Mouse (Mus musculus) urinary bladder, adult 2 months (tissue): ENCODE measurements around the gene Kcnq1. TPM values are rescaled to one million over a fixed set of nuclear protein-coding genes. Genes with fewer than 3 reads are reported as not detected.

ENCODE experiments used
- DNase-seq: peaks from one replicate; pipeline ENCODE4 v3.0.0; 2022; ENCODE audit warnings: low spot score
- polyA plus RNA-seq: library from polyadenylated mRNA; depleted of rRNA; stranded (reverse); fragments of >200 nt; gene quantifications from 2 replicates; pipeline ENCODE4 v1.2.3, GENCODE M21; 2012

The Kcnq1 gene
- polyA plus RNA-seq, 1 experiment = 1.0 TPM

DNA sequence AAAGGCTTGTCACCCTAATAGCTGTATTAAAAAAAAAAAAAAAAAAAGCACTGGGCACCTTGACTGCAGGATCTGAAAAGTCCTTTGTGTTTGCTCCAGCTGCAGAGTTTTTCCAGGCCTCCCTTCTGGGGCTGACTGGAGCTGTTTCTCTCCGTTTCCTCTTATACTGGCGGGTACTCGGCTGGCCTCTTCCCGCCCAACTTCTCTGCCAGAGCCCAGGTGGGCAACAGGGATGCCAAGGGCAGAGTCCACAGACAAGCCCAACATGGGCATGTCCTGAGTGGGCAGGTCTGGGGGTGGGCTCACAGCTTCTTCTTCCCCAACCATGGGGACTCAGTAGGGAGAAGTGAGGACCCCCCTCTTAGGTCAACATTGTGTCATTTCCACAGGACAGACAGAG, 167.6 kb downstream of the Kcnq1 start:
- no peak for DNase-seq

DNA sequence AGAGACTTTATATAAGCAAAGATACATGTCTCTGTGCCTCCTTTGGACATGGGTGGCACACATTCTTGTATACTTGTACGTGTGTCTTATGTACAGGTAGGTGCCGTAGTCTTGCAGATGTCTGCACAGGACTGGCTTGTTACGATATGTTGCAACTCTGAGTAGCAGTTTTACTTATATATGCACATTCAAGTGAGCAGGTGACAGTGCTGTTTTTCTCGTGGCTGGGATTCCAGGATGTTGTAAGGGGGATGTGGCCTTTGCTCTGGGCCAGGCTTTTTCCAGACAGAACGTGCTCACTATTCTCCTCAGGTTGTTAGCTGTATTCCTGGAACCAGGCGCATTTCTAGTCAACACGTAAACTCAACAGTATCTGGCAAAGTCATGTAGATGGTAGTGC, 168.9 kb downstream of the Kcnq1 start:
- no peak for DNase-seq

DNA sequence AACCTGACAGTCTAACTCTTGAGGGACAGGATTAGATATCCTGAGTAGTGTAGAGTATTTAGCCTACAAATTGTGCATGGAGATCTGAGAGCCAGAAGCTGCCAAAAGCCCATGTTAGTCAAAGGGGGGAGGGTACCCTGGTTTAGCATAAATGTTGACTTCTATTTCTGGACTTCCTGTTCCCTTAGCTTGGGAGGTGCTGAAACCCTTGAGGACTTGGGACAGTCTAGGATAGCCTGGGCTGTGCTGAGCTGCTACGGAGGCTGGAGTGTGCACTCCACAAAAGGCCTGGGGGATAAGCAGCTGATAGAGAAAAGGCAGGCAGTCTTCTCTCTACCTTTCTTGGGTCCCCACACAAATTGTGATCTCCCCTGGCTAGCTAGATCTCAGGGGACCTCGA, 177.5 kb downstream of the Kcnq1 start:
- DNase-seq = no peak

DNA sequence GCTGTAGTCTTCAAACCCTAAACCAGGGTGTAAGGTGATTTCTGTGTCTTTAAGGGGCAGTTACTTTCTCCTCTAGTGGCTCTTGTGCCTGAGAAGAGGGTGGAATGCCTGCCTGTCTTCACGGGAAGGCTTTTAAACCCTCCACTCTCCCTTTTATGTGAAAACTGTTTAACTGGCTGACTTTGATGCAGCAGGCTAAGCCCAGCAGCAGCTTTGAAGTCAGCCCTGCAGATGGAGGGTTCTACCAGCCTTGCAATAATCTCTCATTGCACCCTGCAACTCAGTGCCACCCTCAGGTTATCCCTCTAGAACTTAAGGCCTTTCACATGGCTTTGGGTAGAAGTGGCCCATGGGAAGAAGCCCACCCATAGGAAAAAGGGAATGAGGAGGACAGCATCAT, 178.7 kb downstream of the Kcnq1 start:
- DNase-seq = no peak

DNA sequence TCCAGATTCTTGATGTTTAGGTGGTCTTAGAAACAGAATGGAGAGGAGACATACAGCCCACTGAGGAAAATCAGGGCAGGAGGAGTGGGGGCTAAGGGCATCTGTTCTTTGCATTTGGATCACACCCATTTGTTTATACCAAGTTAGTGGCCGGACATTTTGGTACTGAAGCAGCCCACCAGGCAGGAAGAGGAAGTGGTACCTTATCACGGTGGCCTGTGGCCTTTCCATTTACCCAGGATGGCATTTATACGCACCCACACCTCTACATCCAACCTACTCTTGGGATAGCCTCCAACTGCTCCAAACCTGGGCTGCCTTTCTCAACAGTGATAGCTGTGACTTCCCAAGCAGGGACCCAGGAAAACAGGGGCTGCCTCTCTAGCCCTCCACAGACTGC, 179.3 kb downstream of the Kcnq1 start:
- no peak for DNase-seq

DNA sequence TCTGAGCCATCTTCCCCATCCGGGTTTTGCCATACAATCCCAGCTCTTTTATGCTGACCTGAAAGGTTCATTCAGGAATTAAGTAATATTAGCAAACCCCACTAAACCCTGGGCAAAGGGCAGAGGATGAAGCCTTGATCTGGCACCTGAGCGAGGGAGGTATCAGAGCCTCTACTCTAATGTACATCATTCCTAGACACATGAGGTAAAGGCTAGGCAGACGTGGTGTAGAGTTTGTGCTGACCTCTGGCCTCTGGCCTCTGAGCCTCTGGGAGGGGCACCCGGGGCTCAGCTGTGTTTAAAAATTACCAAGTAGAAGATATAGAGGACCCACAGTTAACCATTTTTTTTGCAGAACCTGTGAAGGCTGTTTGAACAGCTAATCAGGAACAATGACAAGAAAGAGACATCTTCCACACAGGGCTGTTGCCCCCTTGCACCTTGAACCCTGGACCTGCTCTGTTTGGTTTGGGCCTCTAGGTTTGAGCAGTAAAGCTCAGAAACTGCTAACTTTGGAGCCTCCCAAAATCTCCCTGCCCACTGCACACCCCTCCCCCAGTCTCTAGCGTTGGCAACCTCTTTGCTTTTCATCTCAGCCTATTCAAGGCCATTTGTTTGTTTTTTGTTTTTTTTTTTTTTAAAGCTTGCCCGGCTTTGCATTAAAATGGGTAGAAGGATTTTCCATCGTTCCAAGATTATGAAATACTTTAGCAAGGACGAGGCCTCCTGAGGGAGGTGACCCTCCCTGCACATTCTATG, 180.5 kb downstream of the Kcnq1 start:
- DNase-seq = no peak

DNA sequence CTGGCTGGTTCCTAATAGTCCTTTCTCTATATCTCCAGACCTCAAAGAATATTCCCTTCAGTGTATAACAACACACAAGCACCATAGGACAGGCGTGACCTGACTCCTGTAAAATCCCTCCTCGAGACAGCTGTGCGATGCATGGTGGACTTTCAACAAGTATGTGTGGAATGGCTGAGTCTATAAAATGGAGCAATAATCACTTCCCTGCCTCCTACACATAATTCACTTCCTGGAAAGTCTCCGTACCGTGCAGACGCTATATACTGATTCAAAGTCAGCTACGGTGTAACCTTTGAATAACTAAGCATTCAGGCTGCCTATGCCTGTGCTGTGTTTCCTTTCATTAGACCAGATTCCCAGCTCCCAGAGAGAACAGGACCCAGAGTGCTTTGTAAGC, 182.0 kb downstream of the Kcnq1 start:
- no peak for DNase-seq

DNA sequence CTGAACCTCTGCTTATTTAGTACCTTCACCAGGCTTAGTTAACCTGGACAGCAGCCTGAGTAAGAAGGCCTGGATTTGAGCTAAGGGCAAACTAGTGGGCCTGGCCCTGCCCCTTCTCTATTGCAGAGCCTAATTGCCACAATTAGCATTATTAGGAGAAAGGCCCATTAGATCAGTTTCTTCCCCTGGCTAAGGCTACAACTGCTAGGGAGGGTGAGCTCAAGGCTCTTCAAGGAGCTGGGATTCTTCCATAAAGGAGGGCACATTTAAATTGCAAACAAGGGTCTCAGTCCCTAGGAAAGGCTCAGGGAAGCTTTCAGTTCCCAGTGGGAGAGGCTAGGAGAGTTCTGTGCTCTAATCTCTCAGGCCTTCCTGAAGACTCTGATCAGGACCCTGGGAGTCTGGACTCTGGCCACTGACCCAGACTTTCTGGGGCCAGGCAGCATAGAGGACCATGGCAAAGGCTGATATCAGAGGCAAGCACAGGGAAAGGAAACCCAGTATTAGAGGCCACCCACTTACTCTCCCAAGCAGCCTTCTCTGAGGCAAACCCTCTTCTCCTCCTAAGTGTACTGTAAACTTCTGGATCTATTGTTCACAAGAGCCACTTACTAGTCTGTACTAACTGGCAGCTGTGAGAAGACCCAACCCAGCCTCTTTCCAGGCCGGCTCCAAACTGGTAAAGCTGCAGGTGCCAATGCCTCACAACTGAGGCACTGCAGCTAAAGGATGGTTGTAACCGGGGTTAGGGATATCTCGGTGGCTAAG, 183.1 kb downstream of the Kcnq1 start:
- no peak for DNase-seq

DNA sequence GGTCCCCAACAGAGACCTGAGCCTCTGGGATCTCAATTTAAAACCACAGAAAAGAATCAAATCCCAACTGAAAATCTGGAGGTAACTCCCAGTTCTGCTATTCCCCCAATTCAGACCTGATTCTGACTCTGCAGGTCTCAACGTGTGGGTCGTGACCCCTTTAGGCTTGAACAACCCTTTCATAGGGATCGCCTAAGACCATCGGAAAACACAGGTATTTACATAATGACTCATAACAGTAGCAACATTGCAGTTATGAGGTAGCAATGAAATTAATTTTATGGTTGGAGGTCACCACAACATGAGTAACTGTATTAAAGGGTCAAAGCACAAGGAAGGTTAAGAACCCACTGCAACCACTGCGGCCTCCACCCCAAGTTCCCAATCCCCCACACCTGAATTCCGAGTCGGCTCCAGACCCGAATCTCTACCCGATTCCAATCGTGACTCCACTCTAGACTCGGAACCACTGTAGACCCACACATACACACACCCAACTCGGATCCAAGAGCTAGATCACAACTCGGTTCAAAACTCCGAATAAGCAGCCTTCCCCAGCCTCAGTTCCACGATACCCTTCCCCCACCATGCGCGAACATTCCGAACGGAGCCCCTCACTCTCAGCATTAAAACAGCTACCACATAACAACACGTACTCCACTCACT, 188.7 kb downstream of the Kcnq1 start:
- no peak for DNase-seq

DNA sequence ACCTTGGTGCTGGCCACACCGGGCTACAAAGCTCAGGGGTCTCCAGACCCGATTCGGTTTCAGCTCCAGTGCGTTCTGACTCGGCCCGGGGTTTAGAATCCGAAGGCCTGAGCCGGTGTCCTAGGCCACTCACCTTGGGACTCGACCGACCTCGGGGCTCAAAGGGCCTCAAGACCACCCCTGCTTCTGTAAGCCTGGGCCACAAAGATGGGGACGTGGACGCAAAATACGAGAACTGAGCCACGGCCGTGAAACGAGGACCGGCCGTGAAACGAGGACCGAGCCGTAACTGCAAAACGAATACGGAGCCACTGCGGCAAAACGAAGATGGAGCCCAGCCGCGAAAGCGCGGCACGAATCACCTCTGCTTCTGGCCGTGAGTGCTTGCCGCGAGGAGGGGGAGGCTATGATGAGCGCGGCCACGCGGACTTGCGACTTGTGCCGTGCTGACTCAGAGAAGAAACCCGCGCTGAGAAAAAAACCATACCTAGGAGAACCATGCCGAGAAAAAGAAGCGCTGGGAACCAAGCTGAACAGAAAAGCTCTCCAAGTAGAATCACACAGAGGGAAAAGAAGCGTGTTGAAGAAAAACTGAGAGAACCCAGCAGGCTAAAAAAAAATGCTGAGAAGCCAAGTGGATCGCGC, 189.3 kb downstream of the Kcnq1 start:
- DNase-seq = no peak

DNA sequence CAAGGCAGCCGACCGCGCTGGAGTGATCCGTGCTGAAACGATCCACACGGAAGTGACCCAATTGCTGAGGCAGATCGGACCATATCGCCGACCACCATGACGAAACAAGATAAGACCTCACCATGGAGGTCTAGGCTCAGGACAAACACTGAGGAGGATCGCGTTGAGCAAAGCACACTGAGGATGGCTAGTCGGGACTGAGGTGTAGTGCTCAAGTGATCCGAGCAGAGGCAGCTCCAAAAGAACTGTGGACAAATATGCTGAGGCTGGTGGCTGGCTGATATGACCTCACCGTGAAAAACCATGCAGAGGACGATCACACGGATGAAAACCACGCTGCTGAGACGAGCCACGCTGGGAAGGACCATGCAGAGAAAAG, 189.8 kb downstream of the Kcnq1 start:
- DNase-seq = no peak

DNA sequence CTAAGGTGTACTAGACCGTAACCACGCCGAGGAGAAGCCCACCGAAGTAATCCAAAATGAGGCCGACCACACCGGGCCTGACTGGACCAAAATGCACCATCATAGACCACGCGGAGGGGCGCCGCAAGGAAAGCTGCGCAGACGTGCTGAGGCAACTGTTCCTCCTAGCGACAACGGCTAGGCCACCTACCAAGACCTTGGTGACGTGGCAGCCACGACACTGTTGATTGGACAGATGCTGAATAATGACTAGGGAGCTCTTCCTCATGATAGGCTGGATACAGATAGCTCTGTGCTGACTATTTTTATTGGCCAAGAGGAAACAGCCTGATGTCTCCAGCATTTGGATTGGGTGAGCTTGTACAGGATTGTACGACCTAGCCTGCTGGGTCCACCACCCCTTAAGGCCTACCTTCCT, 190.2 kb downstream of the Kcnq1 start:
- peak; percentile 51 for DNase-seq

DNA sequence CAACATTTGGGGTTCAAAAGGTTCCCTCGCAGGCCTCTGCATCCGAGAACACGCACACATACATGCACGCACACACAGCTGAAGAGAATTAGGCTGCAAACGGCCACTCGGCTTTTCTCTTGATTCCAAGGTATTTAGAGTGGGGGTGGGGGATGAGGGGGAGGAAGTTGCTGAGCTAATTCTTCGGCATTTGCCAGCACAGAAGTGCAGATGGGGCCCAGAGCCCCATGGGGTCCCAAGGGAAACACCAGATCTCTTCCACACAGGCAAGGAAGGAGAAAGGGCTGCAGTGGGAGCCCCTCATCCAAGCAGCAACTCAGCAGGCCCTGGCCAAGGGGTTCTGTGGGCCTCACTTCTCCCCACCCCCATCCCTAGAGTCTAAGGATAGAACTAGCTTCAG, 193.9 kb downstream of the Kcnq1 start:
- no peak for DNase-seq

DNA sequence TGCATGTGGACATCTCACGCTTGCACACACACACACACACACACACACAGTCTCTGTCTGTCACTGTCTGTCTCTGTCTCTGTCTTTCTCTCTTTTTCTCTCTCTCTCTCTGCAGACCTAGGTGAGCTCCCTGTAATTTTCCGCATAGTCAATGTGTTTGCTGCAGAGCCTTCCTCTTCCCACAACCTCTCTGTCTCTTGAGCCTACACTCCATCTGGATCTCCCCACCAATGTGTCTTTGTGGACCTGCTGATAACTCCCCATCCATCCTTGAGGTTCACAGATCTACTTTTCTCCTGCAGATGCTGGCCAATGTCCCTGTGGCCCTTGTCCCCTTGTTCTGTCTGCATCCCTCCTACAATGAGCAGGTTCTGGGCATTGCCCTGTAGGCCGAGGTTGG, 194.5 kb downstream of the Kcnq1 start:
- DNase-seq = no peak

DNA sequence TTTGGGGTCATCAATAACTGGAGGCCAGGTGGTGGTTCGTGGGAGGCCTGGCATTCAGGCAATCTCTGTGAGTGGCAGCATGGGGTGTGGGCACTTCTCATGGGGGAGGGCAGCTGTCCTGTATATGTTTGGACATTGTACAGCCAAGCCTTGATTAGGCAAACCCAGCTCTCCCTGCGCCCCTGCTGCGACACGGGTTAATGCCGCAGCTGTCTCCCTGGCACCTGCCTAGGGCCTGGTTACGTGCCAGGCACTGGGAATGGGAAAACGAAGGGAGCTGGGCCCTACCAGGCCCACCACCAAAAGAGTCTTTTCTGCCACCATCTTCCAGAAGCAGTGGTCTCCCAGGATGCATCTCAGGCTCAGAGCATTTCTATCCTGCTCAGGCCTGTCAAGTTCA, 196.0 kb downstream of the Kcnq1 start:
- DNase-seq = no peak

DNA sequence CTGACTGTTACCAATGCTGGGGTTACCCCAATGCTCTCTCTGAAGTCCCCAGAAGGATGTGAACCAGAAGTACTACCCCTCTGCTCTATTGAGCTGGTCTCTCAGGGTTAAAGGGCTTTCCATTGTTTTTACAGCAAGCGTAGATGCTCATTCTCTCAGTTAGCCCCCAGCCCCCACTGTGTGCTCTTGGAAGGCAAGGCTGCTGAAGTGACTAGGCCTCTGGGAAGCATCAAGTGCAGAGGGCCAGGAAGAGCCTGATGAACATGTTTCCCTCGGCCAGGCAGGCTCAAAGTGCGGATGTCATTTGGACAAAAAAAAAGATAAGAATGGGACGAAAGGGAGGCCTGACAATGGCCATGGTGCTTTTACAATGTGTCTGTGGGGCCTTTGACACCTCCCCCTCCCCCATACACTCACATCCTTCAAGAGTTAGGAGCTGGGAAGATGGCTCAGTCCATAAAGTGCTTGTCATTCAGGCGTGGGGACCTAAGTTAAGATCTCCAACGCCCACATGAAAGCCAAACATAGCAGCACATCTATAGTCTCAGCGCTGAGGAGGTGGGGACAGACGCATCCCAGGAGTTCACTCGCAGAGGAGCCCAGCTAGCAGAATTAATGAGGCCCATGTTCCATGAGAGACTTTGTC, 196.6 kb downstream of the Kcnq1 start:
- no peak for DNase-seq

DNA sequence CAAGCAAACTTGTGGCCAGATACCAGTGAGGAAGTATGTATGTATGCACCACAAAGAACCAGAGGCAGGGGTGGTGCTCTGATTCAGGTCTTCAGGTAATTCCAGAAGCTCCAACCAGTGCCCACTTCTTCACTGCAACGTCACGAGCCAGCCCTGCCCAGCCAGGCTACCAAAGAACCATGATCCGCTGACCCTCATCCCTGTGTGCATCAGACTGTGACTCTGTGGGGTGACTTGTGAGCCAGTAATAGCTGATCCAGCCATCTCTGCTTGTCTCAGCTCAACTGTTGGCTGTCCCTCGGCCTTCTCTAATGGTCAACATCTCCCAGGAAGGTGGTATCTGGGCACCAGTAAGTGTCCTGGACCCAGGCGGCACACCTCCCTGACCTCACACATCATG, 197.4 kb downstream of the Kcnq1 start:
- no peak for DNase-seq

DNA sequence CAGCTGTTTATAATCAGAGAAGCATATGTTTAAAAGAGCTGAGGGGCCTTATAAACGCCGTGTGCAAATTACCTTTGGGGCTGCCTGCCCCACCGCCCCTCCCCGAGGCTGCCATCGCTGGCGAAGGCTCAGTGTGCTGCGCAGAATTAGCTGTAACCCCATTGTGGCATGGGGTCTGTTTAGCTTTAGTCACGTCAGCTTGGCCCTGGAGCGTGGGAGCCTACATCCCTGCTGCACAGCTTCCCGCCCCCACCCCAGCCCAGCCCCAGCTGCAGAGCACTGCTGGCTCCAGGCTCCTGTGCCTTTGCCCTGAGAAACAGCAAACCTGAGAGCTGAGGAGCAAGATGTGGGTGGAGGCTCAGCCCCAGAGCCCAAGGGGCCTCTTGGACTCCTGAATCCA, 199.6 kb downstream of the Kcnq1 start:
- no peak for DNase-seq

DNA sequence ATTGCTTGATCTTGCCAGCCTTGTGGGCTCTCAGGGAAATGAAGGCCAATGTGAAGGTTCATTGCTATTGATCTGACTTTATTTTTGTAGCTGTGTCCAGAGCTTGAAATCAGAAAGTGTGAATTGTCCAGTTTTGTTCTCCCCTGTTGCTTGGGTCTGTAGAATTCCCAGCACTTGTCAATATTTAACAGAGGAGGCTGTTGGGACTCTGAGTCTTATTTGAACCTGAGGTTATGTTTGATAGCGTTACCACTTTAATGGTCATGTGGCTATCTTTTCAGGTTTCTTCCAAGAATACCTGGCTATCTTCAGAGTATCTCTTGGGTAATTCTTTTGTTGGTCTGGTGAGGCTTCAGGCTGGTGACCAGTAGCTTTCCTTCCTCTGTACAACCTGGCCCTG, 201.8 kb downstream of the Kcnq1 start:
- DNase-seq = no peak

DNA sequence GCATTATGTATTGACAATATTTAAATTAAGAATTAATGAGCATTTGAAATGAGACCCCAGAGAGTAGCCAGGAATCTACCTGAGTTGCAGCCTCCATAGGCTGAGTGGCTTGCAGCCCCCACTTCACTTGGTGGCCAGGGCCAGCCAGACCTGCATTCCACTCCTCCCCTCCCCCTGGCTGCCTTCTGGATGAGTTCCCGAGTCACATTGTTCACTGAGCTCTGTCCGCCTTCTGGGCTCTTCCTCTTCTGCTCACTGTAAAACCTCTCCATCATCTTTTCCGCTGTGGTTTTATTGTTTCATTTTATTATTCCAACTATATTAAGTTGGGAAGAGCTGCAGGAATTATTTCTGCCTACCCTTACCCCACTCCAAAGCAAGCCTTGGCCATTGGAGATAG, 204.1 kb downstream of the Kcnq1 start:
- no peak for DNase-seq

DNA sequence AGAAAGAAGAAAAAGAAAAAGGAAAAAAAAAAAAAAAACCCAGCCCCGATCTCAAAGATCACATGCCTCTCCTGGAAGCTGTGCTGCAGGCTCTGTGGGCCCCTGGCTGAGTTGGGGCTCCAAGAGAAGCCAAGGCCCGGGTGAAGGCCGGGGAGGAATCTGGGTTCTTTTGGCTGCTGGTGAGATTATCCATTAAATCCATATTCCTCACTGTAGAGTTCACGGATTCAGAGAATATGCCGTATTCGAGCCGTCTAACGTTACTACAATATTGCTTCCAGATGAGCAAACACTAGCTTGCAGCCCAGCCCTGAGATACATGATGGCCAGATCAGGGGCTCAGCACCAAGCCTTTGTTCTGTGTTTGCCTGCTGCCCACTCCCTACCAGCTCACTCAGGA, 204.7 kb downstream of the Kcnq1 start:
- no peak for DNase-seq

DNA sequence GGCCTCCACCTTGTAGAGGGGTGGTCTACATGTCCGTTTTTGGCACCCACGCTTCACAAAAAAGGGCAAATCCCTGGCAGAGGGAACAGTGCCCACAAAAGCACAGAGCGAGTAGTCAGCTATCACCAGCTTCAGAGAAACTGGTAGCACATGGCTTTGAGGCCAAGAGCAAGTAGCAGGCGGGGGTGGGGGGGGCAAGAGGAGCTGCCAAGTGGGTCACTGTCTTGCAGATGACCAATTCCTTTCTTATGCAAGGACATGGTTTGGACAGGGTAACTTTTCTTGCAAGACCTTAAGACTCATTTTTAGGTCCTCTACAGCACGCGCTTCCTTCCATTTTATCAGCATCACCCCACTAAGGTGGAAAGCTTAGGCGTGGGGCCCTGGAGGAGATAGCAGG, 205.3 kb downstream of the Kcnq1 start:
- no peak for DNase-seq
